Mouse (Mus musculus): ENCODE data around the gene 1700003F12Rik.

DNA sequence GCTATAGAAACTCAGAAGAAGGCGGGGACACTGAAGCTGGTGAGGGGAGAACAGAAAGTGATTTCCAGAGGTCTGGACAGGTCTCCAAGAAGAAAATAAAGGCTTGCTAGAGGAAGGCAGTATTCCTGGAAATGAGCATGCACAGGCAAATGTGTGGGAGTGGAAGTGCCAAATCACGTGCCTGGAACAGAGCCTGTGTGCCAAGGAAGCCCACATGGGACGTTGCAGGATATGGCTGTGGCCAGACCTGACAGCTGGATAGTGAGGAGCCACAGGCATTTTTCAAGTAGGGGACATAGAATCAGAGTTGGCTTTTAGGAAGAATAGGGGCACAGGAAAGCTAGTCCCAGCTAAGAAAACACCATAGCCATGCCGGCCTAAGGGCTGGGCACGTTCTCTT, 48.9 kb downstream of the 1700003F12Rik start:
- TF ChIP-seq CTCF (IDR thresholded peaks at IDR 0.05; ENCODE audit: control insufficient read depth, insufficient read depth, insufficient replicate concordance, low read depth, low read length) (no peak), POLR2A (IDR thresholded peaks at IDR 0.05; ENCODE audit: control insufficient read depth, low read depth, low read length) (no peak)
